Mouse (Mus musculus): ENCODE results near the gene Tlx3. TPM values are rescaled to one million over a fixed set of nuclear protein-coding genes. Genes with fewer than 3 reads are reported as not detected.
A peak's percentile ranks its signal among the peaks of the same experiment; 100 is the strongest.

Gene Tlx3
- under 1 TPM in 1 of 2 experiments, not detected in 1; 0.23 TPM for total RNA-seq (2021)
- long read RNA-seq, experiment 1, result 0 reads
- long read RNA-seq, experiment 2, result 0 reads

DNA sequence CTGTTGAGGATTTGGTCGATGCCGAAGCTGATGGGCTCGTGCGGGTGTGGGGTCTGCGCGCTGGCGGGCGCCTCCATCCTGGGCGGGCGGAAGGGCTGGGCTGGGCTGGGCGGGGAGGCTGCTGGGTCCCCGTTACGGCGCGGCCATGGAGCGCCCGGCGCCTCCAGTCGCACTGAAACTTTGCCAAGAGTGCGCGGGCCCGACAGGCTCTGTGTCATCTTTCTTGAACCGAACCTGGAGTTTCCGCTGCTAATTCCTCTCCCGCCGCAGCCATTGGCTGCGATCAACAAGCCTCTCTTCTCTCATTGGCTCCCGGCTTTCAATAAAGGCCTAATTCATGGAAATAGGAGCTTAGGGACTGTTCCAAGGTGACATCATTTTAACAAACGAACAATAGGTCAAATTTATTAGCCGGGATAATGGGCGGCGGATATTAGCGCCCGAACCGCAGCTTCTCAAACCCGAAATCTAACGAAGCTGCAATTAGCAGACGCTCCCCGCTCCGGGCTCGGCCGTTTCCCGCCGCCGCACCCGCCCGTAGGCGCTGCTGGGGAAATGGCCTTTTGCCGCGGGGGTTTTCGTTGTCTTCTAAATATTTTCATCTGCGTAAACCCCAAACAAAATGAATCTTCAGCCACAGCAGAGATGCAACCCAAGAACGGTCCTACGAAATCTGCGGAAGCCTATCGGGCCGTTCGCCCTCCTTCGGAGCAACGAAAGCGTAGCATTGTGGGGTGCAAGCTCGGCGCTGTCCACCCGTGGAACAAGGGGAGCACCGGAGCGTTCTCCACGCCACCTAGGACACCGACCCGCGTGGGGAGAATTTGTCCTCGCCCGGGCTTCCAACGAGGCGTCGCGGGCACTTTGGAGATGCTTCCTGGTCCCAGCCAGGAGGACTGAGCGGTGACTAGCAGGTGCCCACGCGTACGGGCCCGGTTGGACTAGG lies at the start of gene Tlx3:
Gene Tlx3, minus strand, starts transcription at position 207 of the 946 bp plus-strand sequence.
- peak in 1 of 2 experiments; percentile 57 for DNase-seq

- DNase-seq, result no peak
These were observed 36.9 kb upstream of the Tlx3 start for GRCm38 (mm10) chr11:33240295-33240694.

DNA sequence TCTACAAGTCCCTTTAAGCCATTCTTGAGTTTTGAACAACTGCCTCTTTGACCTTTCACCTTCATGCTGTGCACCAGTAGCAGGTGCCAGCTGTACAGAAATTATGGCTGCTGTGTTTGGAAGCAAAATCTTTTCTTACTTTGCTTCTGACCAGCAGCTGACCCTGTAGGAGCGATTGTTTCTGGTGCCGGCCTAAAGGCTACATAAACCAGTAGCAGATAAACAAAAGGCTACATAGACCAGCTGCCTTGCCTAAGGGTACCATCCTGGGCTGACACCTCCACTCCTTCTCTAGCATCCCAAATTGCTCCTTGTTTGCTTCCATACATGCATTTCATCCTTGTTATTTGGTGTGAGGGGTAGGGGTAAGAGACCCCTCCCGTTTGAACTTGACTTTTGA lies 30.7 kb upstream of the Tlx3 start:
- no peak for DNase-seq

GRCm38 (mm10) chr11:33232056-33232455 lies 28.7 kb upstream of the Tlx3 start:
- DNase-seq, result no peak

GRCm38 (mm10) chr11:33228186-33228585 lies 24.8 kb upstream of the Tlx3 start:
- no peak for DNase-seq

DNA sequence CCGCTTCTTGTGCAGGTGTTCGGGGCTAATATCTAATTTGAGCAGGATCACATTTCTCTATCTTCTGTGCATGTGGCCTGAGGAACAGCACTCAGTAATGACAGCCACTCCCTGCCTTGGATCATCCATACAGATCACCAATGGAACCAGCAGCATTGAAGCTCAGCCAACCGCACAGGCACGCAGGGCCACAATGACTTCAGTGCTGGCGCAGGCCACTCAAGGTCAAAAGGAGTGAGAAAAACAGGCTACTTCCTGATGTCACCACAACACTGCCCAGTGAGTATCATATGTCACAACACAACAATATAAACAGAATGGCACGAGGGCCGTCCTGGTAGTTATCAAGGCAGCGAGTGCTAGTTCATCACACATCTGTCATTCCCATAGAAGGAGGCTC lies 23.1 kb upstream of the Tlx3 start:
- DNase-seq, result peak; percentile 40 to 52

DNA sequence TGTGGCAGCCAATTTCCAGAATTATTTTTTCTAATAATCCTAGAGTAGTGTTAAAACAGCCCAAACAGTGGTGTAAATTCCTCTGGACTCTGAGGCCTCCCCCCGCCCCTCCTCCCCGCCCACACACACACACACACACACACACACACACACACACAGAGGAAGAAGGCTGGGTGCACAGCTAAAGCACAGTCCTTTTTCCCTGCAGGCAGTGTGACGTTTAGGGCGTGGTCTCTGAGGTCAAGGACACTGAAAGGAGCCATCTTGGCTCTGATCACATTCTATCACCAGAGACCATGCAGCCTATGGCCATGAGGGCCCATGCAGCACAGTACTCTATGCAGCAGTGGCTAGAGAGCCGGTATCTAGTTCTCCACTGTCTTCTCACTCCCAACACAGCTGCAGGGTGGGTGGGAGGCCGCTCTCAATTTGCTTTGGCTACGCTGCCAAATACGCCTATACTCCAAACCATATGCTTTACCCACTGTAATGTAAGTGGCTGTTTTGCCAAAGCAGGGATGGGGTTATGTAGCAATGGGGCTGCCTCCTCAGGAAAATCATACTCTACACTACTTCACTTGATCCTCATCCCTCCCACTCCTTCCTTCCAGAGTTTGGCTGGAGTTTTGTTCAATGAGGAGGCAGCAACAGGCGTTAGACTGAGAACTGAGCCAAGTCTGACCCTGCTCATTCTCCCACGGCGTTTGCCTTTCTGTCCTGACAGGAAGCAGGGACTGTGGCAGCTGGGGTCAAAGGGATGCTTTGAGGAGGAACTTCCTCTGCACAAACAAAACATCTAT lies 18.4 kb upstream of the Tlx3 start:
- DNase-seq, result no peak

- DNase-seq, result no peak
These were observed 17.4 kb upstream of the Tlx3 start for GRCm38 (mm10) chr11:33220763-33221162.

- DNase-seq, result peak; percentile 24 to 38
These were observed 14.1 kb upstream of the Tlx3 start for GRCm38 (mm10) chr11:33217384-33218079.

DNA sequence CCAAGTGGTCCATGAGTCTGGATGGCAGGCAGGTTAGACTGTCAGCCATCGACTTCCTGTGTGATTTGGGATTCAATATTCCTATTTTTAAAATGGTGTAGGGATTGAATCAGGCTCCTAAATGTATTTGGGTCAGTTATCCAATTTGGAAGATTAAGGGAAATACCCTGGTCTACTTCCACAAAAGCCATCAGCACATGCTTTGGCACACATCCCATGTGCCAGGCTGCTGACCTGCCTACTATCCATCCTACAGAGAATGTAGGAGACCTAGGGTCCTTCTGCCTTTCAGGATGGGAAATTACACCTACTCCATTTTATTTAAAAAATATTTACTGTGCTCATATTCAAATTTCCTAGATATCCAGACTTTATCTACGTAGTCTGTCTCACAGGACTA lies 4.0 kb upstream of the Tlx3 start:
- DNase-seq, result no peak

DNA sequence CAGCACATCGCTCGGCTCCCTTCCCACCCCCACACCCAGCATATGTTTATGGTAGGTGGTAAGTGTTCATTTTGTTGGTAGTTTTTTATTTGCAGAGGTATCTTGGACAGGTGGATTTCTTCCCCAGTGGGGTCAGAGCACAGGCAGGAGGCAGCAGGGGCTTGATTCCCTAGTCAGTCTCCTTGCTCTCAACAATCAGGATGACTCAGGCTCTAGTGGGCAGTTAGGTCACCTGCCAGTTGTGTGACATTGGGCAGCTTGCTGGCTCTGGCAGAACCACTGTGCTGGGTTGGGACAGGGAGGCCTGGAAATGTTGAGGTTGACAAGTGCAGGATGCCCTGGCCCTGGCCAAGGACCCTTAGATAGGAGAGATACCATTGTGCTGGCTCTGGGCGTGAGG lies 1.6 kb upstream of the Tlx3 start:
- DNase-seq, result no peak

DNA sequence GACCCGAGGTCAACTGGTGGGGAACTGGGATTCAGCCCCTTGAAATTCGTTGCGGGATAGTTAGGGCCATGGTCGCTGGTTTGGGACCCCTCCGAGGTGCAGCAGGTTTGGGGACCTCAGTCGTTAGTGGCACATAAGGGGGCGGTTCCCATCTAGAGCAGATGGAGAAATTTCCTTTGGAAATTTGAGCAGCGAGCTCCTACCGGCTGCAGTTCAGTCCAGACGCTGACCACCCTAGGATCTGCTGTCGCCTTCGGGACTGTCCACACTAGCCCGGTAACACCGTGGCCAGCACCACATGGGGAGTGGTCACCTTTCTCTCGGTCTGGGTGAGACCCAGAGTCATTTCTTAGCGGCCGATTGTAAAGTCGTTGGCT lies 928 bp upstream of the Tlx3 start:
- DNase-seq, result no peak

- DNase-seq, result no peak
These were observed 417 bp downstream of the Tlx3 start for GRCm38 (mm10) chr11:33202972-33203371.

GRCm38 (mm10) chr11:33202296-33202695 lies 1.1 kb downstream of the Tlx3 start:
- no peak for DNase-seq

DNA sequence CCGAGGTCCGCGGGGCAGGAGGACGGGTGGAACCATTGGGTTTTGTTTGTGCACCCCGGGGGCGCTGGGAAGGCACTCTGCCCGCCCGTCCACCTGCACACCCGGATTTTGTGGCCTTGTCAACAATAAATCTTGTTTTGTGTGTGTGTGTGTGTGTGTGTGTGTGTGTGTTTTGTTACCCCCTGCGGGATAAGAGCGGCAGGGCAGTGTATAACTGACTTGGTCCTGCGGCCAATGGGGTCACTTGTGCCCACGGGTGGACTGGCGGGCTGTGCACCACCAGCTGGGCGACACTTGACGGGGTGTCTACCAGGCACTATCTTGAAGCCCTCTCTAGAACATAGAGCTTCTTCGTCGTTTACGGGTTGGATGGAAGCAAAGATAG lies 1.8 kb downstream of the Tlx3 start:
- no peak for DNase-seq

- peak; percentile 30 to 41 for DNase-seq
These were observed 2.4 kb downstream of the Tlx3 start for GRCm38 (mm10) chr11:33200764-33201625.

DNA sequence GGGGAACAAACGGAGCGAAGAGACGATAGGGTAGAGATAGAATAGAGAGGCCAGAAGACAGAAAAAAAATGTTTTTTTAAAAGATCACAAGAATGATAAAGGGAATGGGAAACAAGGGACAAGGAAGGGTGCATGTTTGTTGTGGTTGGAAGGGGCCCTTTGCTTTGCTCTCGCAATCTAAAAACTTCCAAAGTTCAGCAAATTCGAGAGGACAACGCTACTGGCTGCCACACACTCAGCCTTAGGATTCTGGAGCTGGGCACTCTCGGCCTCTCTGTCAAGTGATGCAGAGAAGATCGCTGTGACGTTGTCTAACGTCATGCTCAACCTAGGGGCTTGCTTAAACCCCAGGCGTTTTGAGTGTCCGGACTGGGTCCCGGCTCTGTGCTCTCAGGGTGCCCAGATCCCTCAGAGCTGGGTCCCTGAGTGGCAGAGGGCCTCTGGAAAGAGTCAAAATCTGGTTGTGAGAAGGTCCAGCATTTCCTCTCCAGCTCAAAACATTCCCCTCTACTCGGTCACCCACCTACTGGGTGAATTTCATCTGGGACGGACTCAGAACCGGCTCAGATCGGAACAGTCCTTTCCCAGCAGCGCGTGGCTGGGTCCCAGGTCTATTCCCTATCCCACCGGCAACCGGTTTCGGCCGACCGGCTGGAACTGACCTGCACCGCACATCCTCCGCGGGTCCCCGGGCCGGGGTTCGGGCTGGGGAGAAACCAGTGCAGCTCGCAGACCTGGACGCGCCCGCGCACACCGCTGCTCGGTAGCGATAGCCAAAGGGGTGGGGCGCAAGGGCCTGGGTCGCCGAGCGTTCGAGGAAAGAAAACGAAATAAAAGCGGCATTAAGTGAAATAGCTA lies 3.3 kb downstream of the Tlx3 start:
- DNase-seq, result no peak

- DNase-seq, result no peak
These were observed 4.3 kb downstream of the Tlx3 start for GRCm38 (mm10) chr11:33199117-33199514.

DNA sequence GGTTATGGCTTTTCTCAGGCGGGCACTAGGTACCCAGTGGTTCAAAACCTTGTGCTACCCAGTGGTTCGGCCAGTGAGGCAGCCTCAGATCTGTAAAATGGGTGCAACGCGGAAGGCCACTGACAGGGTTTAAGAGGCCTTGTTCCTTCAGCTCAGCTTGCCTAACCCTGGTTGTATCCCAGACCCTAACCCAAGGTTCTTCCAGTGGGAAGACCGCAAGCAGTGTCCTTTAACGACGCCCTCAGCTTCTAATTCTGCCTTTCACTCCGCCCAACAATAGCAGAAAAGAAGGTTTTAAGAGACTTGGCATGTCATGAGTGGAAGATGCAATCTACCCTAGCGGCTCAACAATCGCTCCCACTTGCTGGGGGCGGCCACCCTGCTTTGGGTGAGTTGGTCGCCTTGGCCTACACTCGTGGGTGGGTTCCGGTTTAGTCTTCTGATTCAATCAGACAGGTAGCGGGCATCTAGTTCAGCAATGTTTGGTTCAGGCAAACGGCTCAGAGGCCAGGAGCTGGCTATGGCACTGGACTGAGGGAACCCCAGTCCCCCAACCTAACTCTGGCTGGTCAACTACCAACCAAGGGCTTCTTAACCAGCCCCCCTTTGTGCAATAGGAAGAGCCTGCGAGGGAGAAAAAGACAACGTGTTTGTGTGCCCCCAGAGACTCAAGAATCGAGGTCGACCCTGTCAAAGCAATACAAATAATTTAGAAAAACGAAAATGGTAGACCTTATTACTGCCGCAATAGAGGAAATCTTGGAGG lies 4.9 kb downstream of the Tlx3 start:
- no peak for DNase-seq

- DNase-seq, result no peak
These were observed 5.7 kb downstream of the Tlx3 start for GRCm38 (mm10) chr11:33197673-33198072.
